Mouse (Mus musculus): Measurements from ENCODE around the gene Fam110c.
"Not testable (repeated sequence)": the region's sequence is repeated elsewhere in the genome, so short reads cannot be mapped to it uniquely, and the experiment has no call there.

Gene Fam110c

GRCm38 (mm10) chr12:31073412-31074354, at the start of gene Fam110c:
TSS of gene Fam110c (plus strand) at chr12:31073861.
- peak; percentile 51 for DNase-seq (ENCODE audit: low spot score)

GRCm38 (mm10) chr12:31026423-31026822, 47.2 kb upstream of the Fam110c start:
- DNase-seq (ENCODE audit: low spot score), result peak; percentile 61

- DNase-seq (ENCODE audit: low spot score), result no peak
Observed at GRCm38 (mm10) chr12:31052066-31052465, 21.6 kb upstream of the Fam110c start.

- DNase-seq (ENCODE audit: low spot score), result no peak
Observed at GRCm38 (mm10) chr12:31056291-31056864, 17.3 kb upstream of the Fam110c start.

- no peak for DNase-seq (ENCODE audit: low spot score)
Observed at GRCm38 (mm10) chr12:31059393-31059853, 14.2 kb upstream of the Fam110c start.

- DNase-seq (ENCODE audit: low spot score), result no peak
Observed at GRCm38 (mm10) chr12:31060245-31060644, 13.4 kb upstream of the Fam110c start.

- DNase-seq (ENCODE audit: low spot score), result no peak
Observed at GRCm38 (mm10) chr12:31071222-31071621, 2.4 kb upstream of the Fam110c start.

GRCm38 (mm10) chr12:31074355-31074786, 710 bp downstream of the Fam110c start:
- DNase-seq (ENCODE audit: low spot score), result not testable (repeated sequence)

GRCm38 (mm10) chr12:31074839-31075538, 1.3 kb downstream of the Fam110c start:
- peak; percentile 53 for DNase-seq (ENCODE audit: low spot score)

- no peak for DNase-seq (ENCODE audit: low spot score)
Observed at GRCm38 (mm10) chr12:31077020-31077419, 3.4 kb downstream of the Fam110c start.

GRCm38 (mm10) chr12:31078030-31078429, 4.4 kb downstream of the Fam110c start:
- no peak for DNase-seq (ENCODE audit: low spot score)

- DNase-seq (ENCODE audit: low spot score), result no peak
Observed at GRCm38 (mm10) chr12:31080352-31080751, 6.7 kb downstream of the Fam110c start.

GRCm38 (mm10) chr12:31080890-31081554, 7.4 kb downstream of the Fam110c start:
- DNase-seq (ENCODE audit: low spot score), result no peak

GRCm38 (mm10) chr12:31083007-31083406, 9.3 kb downstream of the Fam110c start:
- no peak for DNase-seq (ENCODE audit: low spot score)

- no peak for DNase-seq (ENCODE audit: low spot score)
Observed at GRCm38 (mm10) chr12:31083407-31083806, 9.7 kb downstream of the Fam110c start.

- no peak for DNase-seq (ENCODE audit: low spot score)
Observed at GRCm38 (mm10) chr12:31087060-31087459, 13.4 kb downstream of the Fam110c start.

GRCm38 (mm10) chr12:31090401-31090800, 16.7 kb downstream of the Fam110c start:
- no peak for DNase-seq (ENCODE audit: low spot score)

- DNase-seq (ENCODE audit: low spot score), result no peak
Observed at GRCm38 (mm10) chr12:31090882-31091640, 17.4 kb downstream of the Fam110c start.

GRCm38 (mm10) chr12:31092481-31092880, 18.8 kb downstream of the Fam110c start:
- no peak for DNase-seq (ENCODE audit: low spot score)

- DNase-seq (ENCODE audit: low spot score), result no peak
Observed at GRCm38 (mm10) chr12:31097185-31097584, 23.5 kb downstream of the Fam110c start.

GRCm38 (mm10) chr12:31101190-31101589, 27.5 kb downstream of the Fam110c start:
- DNase-seq (ENCODE audit: low spot score), result no peak

Measured in embryo, embryonic 10.5 days (tissue).